Mouse (Mus musculus) spleen, embryonic (tissue): ENCODE results near the gene Anks1.
"Not testable (repeated sequence)": the region's sequence is repeated elsewhere in the genome, so short reads cannot be mapped to it uniquely, and the experiment has no call there.

ENCODE experiments used
- CTCF ChIA-PET: fragments of 350-600 bp; sonication (Branson Sonifier 250); formaldehyde crosslinking; loops from one replicate; lab custom pipeline; 2022; lab: Charles Lee

Gene Anks1

GRCm38 (mm10) chr17:27994001-27994944 lies 85.2 kb downstream of the Anks1 start:
- CTCF ChIA-PET: no interaction called here

GRCm38 (mm10) chr17:27996320-27996719 lies 87.2 kb downstream of the Anks1 start:
- CTCF ChIA-PET: no interaction called here

GRCm38 (mm10) chr17:27997212-27997611 lies 88.1 kb downstream of the Anks1 start:
- CTCF ChIA-PET: no interaction called here

- CTCF ChIA-PET: not testable (repeated sequence)
These were observed 90.7 kb downstream of the Anks1 start for GRCm38 (mm10) chr17:27999683-28000273.

- CTCF ChIA-PET: interaction anchor here (0.6 kb wide), 1 partner anchor 91 kb away, joined by 3 read pairs; no protein-coding TSS in a partner anchor
These were observed 91.3 kb downstream of the Anks1 start for GRCm38 (mm10) chr17:28000389-28000788.

GRCm38 (mm10) chr17:28000851-28001250 lies 91.7 kb downstream of the Anks1 start:
- CTCF ChIA-PET: interaction anchor here (0.6 kb wide), 1 partner anchor 90 kb away, joined by 3 read pairs; no protein-coding TSS in a partner anchor

- CTCF ChIA-PET: no interaction called here
These were observed 96.3 kb downstream of the Anks1 start for GRCm38 (mm10) chr17:28005393-28005792.

GRCm38 (mm10) chr17:28006208-28006607 lies 97.1 kb downstream of the Anks1 start:
- CTCF ChIA-PET: no interaction called here

GRCm38 (mm10) chr17:28006611-28007010 lies 97.5 kb downstream of the Anks1 start:
- CTCF ChIA-PET: interaction anchor here (0.6 kb wide), 1 partner anchor 251 kb away, joined by 3 read pairs; no protein-coding TSS in a partner anchor

GRCm38 (mm10) chr17:28007179-28007811 lies 98.2 kb downstream of the Anks1 start:
- CTCF ChIA-PET: interaction anchor here (0.6 to 1.0 kb wide), 2 partner anchors 24 to 252 kb away, joined by 3 read pairs; no protein-coding TSS in a partner anchor

- CTCF ChIA-PET: interaction anchor here (1.0 kb wide), 1 partner anchor 25 kb away, joined by 3 read pairs; no protein-coding TSS in a partner anchor
These were observed 98.9 kb downstream of the Anks1 start for GRCm38 (mm10) chr17:28007857-28008564.

GRCm38 (mm10) chr17:28008565-28008981 lies 99.5 kb downstream of the Anks1 start:
- CTCF ChIA-PET: interaction anchor here (1.0 kb wide), 1 partner anchor 26 kb away, joined by 3 read pairs; no protein-coding TSS in a partner anchor

- CTCF ChIA-PET: no interaction called here
These were observed 100.1 kb downstream of the Anks1 start for GRCm38 (mm10) chr17:28009066-28009715.

GRCm38 (mm10) chr17:28009716-28010114 lies 100.6 kb downstream of the Anks1 start:
- CTCF ChIA-PET: no interaction called here

GRCm38 (mm10) chr17:28010925-28011324 lies 101.8 kb downstream of the Anks1 start:
- CTCF ChIA-PET: no interaction called here

- CTCF ChIA-PET: no interaction called here
These were observed 103.7 kb downstream of the Anks1 start for GRCm38 (mm10) chr17:28012851-28013250.

- CTCF ChIA-PET: no interaction called here
These were observed 104.3 kb downstream of the Anks1 start for GRCm38 (mm10) chr17:28013259-28013875.

GRCm38 (mm10) chr17:28014449-28014848 lies 105.3 kb downstream of the Anks1 start:
- CTCF ChIA-PET: interaction anchor here (0.8 kb wide), 1 partner anchor 455 kb away, joined by 3 read pairs; no protein-coding TSS in a partner anchor

GRCm38 (mm10) chr17:28015068-28015730 lies 106.1 kb downstream of the Anks1 start:
- CTCF ChIA-PET: no interaction called here
